Mouse (Mus musculus) hindbrain, embryonic 11.5 days (tissue): ENCODE data around the gene Nptn. TPM values are rescaled to one million over a fixed set of nuclear protein-coding genes. Genes with fewer than 3 reads are reported as not detected.

Source experiments
- ATAC-seq: fragments of 200-750 bp; cut with Nextera tagmentation; 2 replicates; pipeline ENCODE4 v1.8.0; 2017; ENCODE audit warnings: mild to moderate bottlenecking, moderate TSS enrichment, moderate library complexity; ENCODE audit not compliant: low FRiP score
- DNase-seq: peaks from one replicate; pipeline ENCODE4 v3.0.0-alpha.2; 2015; ENCODE audit warnings: low spot score
- H3K27ac ChIP-seq: fragments of 300-500 bp; sonication (generic); 2 replicates; pipeline ENCODE4 v1.5.1; 2014; ENCODE audit warnings: mild to moderate bottlenecking, low read depth, low read length
- H3K27me3 ChIP-seq: fragments of 300-500 bp; sonication (generic); 2 replicates; pipeline ENCODE4 v1.6.1; 2014; ENCODE audit warnings: mild to moderate bottlenecking, low read length, moderate library complexity, mixed read lengths; ENCODE audit not compliant: control insufficient read depth, insufficient read depth
- H3K36me3 ChIP-seq: fragments of 300-500 bp; sonication (generic); 2 replicates; pipeline ENCODE4 v1.6.1; 2014; ENCODE audit warnings: mild to moderate bottlenecking, low read length, moderate library complexity, mixed read lengths; ENCODE audit not compliant: control insufficient read depth, insufficient read depth
- H3K4me1 ChIP-seq: fragments of 300-500 bp; sonication (generic); replicated peaks from 2 replicates; pipeline ENCODE4 v1.6.1; 2014; ENCODE audit warnings: low read length, mixed read lengths; ENCODE audit not compliant: control insufficient read depth, insufficient read depth
- H3K4me2 ChIP-seq: fragments of 300-500 bp; sonication (generic); replicated peaks from 2 replicates; pipeline ENCODE4 v1.6.1; 2014; ENCODE audit warnings: mild to moderate bottlenecking, low read depth, low read length
- H3K4me3 ChIP-seq: fragments of 300-500 bp; sonication (generic); 2 replicates; pipeline ENCODE4 v1.5.1; 2014; ENCODE audit warnings: low read depth, low read length
- H3K9ac ChIP-seq: fragments of 300-500 bp; sonication (generic); 2 replicates; pipeline ENCODE4 v1.6.1; 2014; ENCODE audit warnings: low read depth, low read length
- H3K9me3 ChIP-seq: fragments of 300-500 bp; sonication (generic); 2 replicates; pipeline ENCODE4 v1.6.1; 2016; ENCODE audit warnings: low read length; ENCODE audit not compliant: control insufficient read depth
- WGBS: fragments of 180-500 bp; shearing (Covaris S2); extraction: QIAGEN DNeasy Blood & Tissue Kit; methylation state at CpG from one replicate; pipeline ENCODE4 v1.1.7; 2014; 5-methylcytosine and 5-hydroxymethylcytosine counted together
- polyA plus RNA-seq: library from polyadenylated mRNA; unstranded; fragments of >200 nt; fragmentation: Nextera tagmentation; extraction: Ambion mirVana; gene quantifications from 2 replicates; pipeline ENCODE4 v1.2.1, GENCODE M21; 2014

The Nptn gene
- polyA plus RNA-seq, 1 experiment from 2014 or later, result 70.4 TPM

- ATAC-seq (no peak), DNase-seq (no peak)
- Histone ChIP-seq H3K27me3 (no peaks in the 10 kb centered on the region), H3K4me1 (no peaks in the 10 kb centered on the region), H3K4me2 (no peak overlapping the region), H3K9me3 (no peaks in the 10 kb centered on the region), H3K36me3 (no peaks in the 10 kb centered on the region), H3K27ac (no peak overlapping the region), H3K4me3 (no peak overlapping the region), H3K9ac (no peak overlapping the region)
- 88% methylated on average over 1 of the region's 1 CpGs for WGBS
Observed at GRCm38 (mm10) chr9:58623009-58623408, 41.0 kb downstream of the Nptn start.

DNA sequence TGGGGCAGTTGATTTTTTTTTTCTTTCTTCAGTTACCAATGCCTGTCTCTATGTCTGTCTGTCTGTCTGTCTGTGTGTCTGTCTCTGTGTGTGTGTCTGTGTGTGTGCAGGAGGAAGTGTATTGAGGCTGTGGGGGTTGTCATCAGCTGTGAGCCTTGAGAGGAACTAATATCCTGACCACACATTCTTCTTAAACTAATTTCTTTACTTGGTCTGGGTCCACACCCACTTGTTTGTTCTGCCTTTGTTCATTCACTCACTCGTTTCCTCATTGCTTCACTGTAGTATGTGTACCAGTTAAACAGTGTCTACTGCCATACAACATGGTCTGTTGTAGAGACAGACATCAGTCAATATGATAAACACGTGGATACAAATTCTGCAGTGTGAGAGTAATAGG, 45.2 kb downstream of the Nptn start:
- H3K27ac ChIP-seq, result no peak overlapping the region
- DNase-seq (no peak), ATAC-seq (no peak)
- H3K27me3 ChIP-seq, result no peaks in the 10 kb centered on the region
- H3K4me3 ChIP-seq, result no peak overlapping the region
- H3K4me2 ChIP-seq, result no peak overlapping the region
- H3K4me1 ChIP-seq, result no peaks in the 10 kb centered on the region
- 87% methylated on average over 2 of the region's 2 CpGs for WGBS
- H3K9ac ChIP-seq, result no peak overlapping the region
- H3K9me3 ChIP-seq, result no peaks in the 10 kb centered on the region
- H3K36me3 ChIP-seq, result no peaks in the 10 kb centered on the region

DNA sequence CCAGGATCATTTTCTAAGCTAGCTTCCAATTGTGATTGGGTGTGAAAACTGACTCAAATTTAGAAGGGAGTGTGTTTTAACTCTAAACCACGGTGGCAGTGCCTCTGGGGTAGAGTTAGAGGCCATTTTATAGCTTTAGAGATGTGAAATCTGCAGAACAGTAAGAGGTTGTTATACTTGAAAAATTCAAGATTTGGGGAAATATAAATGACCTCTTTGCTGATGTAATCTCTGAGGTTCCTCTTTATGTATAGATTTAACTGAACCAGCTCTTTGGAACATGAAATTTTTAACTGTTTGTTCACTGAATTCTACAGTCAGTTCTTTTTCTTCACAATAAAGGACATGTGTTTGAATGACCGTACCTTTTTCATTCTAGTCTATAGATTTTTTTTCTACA, 48.4 kb downstream of the Nptn start:
- Histone ChIP-seq H3K4me1 (no peaks in the 10 kb centered on the region), H3K9me3 (no peaks in the 10 kb centered on the region), H3K27me3 (no peaks in the 10 kb centered on the region), H3K27ac (no peak overlapping the region), H3K4me2 (no peak overlapping the region), H3K4me3 (no peak overlapping the region), H3K36me3 (no peaks in the 10 kb centered on the region), H3K9ac (no peak overlapping the region)
- no peak for ATAC-seq
- no peak for DNase-seq
- WGBS, result 88% methylated on average over 2 of the region's 2 CpGs

- Histone ChIP-seq H3K27ac (no peak overlapping the region), H3K4me1 (no peaks in the 10 kb centered on the region), H3K4me3 (no peak overlapping the region), H3K9ac (no peak overlapping the region), H3K4me2 (no peak overlapping the region), H3K36me3 (no peaks in the 10 kb centered on the region), H3K9me3 (no peaks in the 10 kb centered on the region), H3K27me3 (no peaks in the 10 kb centered on the region)
- DNase-seq (no peak), ATAC-seq (no peak)
- 68% methylated on average over 6 of the region's 6 CpGs for WGBS
Observed at GRCm38 (mm10) chr9:58648406-58649264, 66.6 kb downstream of the Nptn start.

GRCm38 (mm10) chr9:58649265-58649626, 67.2 kb downstream of the Nptn start:
- ATAC-seq (no peak), DNase-seq (no peak)
- Histone ChIP-seq H3K4me1 (no peaks in the 10 kb centered on the region), H3K27ac (no peak overlapping the region), H3K9me3 (no peaks in the 10 kb centered on the region), H3K9ac (no peak overlapping the region), H3K27me3 (no peaks in the 10 kb centered on the region), H3K4me2 (no peak overlapping the region), H3K36me3 (no peaks in the 10 kb centered on the region), H3K4me3 (no peak overlapping the region)
- WGBS, result 75% methylated on average over 4 of the region's 4 CpGs

GRCm38 (mm10) chr9:58651993-58652392, 70.0 kb downstream of the Nptn start:
- Histone ChIP-seq H3K27me3 (no peaks in the 10 kb centered on the region), H3K27ac (no peak overlapping the region), H3K4me2 (no peak overlapping the region), H3K9ac (no peak overlapping the region), H3K4me3 (no peak overlapping the region), H3K36me3 (no peaks in the 10 kb centered on the region), H3K9me3 (no peaks in the 10 kb centered on the region), H3K4me1 (no peaks in the 10 kb centered on the region)
- DNase-seq (peak; percentile 76), ATAC-seq (no peak)
- WGBS, result 68% methylated on average over 4 of the region's 4 CpGs

GRCm38 (mm10) chr9:58654494-58654893, 72.5 kb downstream of the Nptn start:
- Histone ChIP-seq H3K27ac (no peak overlapping the region), H3K27me3 (no peaks in the 10 kb centered on the region), H3K9ac (no peak overlapping the region), H3K36me3 (no peaks in the 10 kb centered on the region), H3K4me1 (no peaks in the 10 kb centered on the region), H3K4me2 (no peak overlapping the region), H3K4me3 (no peak overlapping the region), H3K9me3 (no peaks in the 10 kb centered on the region)
- DNase-seq (no peak), ATAC-seq (no peak)
- WGBS, result 86% methylated on average over 4 of the region's 4 CpGs

- Histone ChIP-seq H3K9me3 (no peaks in the 10 kb centered on the region), H3K4me1 (no peaks in the 10 kb centered on the region), H3K36me3 (no peaks in the 10 kb centered on the region), H3K9ac (no peak overlapping the region), H3K4me2 (no peak overlapping the region), H3K27me3 (no peaks in the 10 kb centered on the region), H3K27ac (no peak overlapping the region), H3K4me3 (no peak overlapping the region)
- peak; percentile 20 for DNase-seq
- 66% methylated on average over 2 of the region's 2 CpGs for WGBS
- no peak for ATAC-seq
Observed at GRCm38 (mm10) chr9:58656396-58656795, 74.4 kb downstream of the Nptn start.

GRCm38 (mm10) chr9:58656824-58657223, 74.8 kb downstream of the Nptn start:
- Histone ChIP-seq H3K9me3 (no peaks in the 10 kb centered on the region), H3K4me3 (no peak overlapping the region), H3K27me3 (no peaks in the 10 kb centered on the region), H3K4me2 (no peak overlapping the region), H3K36me3 (no peaks in the 10 kb centered on the region), H3K9ac (no peak overlapping the region), H3K27ac (no peak overlapping the region), H3K4me1 (no peaks in the 10 kb centered on the region)
- ATAC-seq (no peak), DNase-seq (no peak)
- WGBS, result 91% methylated on average over 2 of the region's 2 CpGs
